In genomic region chr6:22199473-22199872, GRCm38 (mm10) we compare ENCODE assay signal across 26 mouse cellular contexts.
"Had no signal": no experiment of that assay in that cellular context is flagged by ENCODE, and none has a peak within 500 bp of the region (broad histone marks: within the 10 kb centered on the region; RNA-seq: fewer than 3 reads in every experiment).

No protein-coding gene starts in this region.

- H3K27me3 ChIP-seq: embryonic facial prominence, embryonic 12.5 days; embryonic facial prominence, embryonic 13.5 days; embryonic facial prominence, embryonic 15.5 days; forebrain, embryonic 12.5 days; forebrain, embryonic 13.5 days; forebrain, embryonic 15.5 days had no signal

- H3K9me3 ChIP-seq: embryonic facial prominence, embryonic 10.5 days; embryonic facial prominence, embryonic 12.5 days; embryonic facial prominence, embryonic 13.5 days; embryonic facial prominence, embryonic 15.5 days; forebrain, embryonic 10.5 days; forebrain, embryonic 12.5 days; forebrain, embryonic 13.5 days; forebrain, embryonic 15.5 days had no signal

- DNase-seq: cerebellum, adult 8-10 months; cerebellum, adult 9-10 months; cerebellum, adult 9-11 months; cerebellum, postnatal 10 days; cerebellum, postnatal 14 days; cerebellum, postnatal 25 days; cerebellum, postnatal 36 days; embryo, embryonic 11 days; forebrain, postnatal 0 days; gastrocnemius, postnatal 10 days; gastrocnemius, postnatal 14 days; gastrocnemius, postnatal 36 days; heart, adult 11 months; heart, adult 18-20 months; heart, adult 2 months had no signal

- H3K27ac ChIP-seq: embryonic facial prominence, embryonic 10.5 days; embryonic facial prominence, embryonic 12.5 days; embryonic facial prominence, embryonic 13.5 days; embryonic facial prominence, embryonic 15.5 days; forebrain, embryonic 10.5 days; forebrain, embryonic 12.5 days; forebrain, embryonic 13.5 days; forebrain, embryonic 15.5 days; heart, adult 2 months had no signal

- H3K4me3 ChIP-seq: embryonic facial prominence, embryonic 10.5 days; embryonic facial prominence, embryonic 12.5 days; embryonic facial prominence, embryonic 13.5 days; embryonic facial prominence, embryonic 15.5 days; erythroblast, embryonic 14.5 days; forebrain, embryonic 10.5 days; forebrain, embryonic 12.5 days; forebrain, embryonic 13.5 days; forebrain, embryonic 15.5 days; heart, adult 2 months had no signal

- H3K9ac ChIP-seq: embryonic facial prominence, embryonic 12.5 days; embryonic facial prominence, embryonic 13.5 days; embryonic facial prominence, embryonic 15.5 days; forebrain, embryonic 12.5 days; forebrain, embryonic 13.5 days; forebrain, embryonic 15.5 days; forebrain, postnatal 0 days had no signal

- ATAC-seq: forebrain, embryonic 13.5 days; forebrain, embryonic 14.5 days; forebrain, embryonic 15.5 days; forebrain, embryonic 16.5 days; forebrain, postnatal 0 days had no signal

- H3K36me3 ChIP-seq: embryonic facial prominence, embryonic 10.5 days; embryonic facial prominence, embryonic 12.5 days; embryonic facial prominence, embryonic 15.5 days; forebrain, embryonic 10.5 days; forebrain, embryonic 12.5 days; forebrain, embryonic 15.5 days had no signal

- H3K4me2 ChIP-seq: embryonic facial prominence, embryonic 12.5 days; embryonic facial prominence, embryonic 13.5 days; embryonic facial prominence, embryonic 15.5 days; forebrain, embryonic 12.5 days; forebrain, embryonic 13.5 days; forebrain, embryonic 15.5 days had no signal

- H3K4me1 ChIP-seq: embryonic facial prominence, embryonic 10.5 days; embryonic facial prominence, embryonic 12.5 days; embryonic facial prominence, embryonic 15.5 days; forebrain, embryonic 10.5 days; forebrain, embryonic 12.5 days had no signal
